Mouse (Mus musculus) adrenal gland, adult 8-10 months (tissue): Measurements from ENCODE around the gene Net1. TPM values are rescaled to one million over a fixed set of nuclear protein-coding genes. Genes with fewer than 3 reads are reported as not detected.
"Not testable (repeated sequence)": the region's sequence is repeated elsewhere in the genome, so short reads cannot be mapped to it uniquely, and the experiment has no call there.

Experiments
- DNase-seq: peaks from one replicate; pipeline ENCODE4 v3.0.0; 2022
- total RNA-seq, 4 experiments: library from RNA; stranded (reverse); gene quantifications; 2 replicates each; pipeline ENCODE4 v1.2.4; 2022

The Net1 gene
- total RNA-seq, 4 experiments from 2014 or later = 146 to 278 (median 191) TPM

DNA sequence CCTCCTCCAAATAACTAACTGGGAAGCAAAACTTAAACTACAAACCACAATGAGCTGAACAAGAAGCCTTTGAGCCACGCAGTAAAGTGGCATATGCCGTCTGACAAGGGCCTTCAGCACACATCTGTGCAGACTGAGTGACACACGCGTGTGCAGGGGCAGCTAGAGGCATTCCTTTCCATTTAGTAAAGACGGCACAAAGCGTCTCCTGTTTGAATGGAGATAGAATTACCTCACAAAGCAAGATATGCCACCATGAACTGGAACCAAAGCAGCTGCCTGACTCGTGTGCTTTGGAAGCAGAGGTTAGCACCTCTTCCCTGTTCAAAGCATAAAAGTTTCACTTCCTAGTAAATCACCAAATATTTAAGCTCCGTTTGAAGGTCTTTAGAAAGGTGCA, 28.0 kb downstream of the Net1 start:
- DNase-seq = no peak

DNA sequence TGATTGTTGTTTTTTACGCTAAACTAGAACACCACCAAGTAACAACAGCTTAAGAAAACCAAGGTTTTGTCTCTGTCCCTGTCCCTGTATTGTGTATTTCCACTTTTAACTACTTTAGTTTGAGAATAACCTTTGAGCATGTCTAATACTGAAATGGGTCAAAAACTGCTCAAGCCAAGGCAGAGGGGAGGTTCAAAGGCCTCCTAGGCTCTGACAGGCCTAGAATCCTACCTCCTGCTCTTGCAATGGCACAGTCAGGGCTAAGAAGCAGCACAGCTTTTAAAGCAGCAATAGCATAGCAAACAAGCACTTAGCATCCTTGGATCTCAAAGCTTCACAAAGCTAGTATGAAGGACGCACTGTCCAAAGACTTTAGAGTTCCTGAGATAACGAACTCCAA, 28.9 kb downstream of the Net1 start:
- DNase-seq = no peak

DNA sequence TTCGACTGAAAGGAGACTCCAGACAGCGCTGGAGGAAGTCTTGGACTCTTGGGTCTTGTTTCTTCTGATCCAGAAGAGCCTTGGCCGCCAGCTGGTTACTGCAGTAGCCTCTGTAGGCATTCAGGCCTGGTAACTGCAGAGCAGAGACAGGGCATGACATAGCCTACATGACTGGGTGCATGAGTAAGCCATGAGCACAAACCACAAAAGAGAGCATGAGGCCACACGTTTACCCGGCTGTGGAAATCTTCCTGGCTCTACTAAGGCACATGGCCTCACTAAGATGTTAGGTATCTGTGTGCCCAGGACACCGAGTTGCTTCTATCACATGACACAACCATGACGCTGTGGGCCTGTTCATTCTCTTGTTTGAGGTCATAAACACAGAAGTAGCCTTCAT, 31.4 kb downstream of the Net1 start:
- DNase-seq = no peak

DNA sequence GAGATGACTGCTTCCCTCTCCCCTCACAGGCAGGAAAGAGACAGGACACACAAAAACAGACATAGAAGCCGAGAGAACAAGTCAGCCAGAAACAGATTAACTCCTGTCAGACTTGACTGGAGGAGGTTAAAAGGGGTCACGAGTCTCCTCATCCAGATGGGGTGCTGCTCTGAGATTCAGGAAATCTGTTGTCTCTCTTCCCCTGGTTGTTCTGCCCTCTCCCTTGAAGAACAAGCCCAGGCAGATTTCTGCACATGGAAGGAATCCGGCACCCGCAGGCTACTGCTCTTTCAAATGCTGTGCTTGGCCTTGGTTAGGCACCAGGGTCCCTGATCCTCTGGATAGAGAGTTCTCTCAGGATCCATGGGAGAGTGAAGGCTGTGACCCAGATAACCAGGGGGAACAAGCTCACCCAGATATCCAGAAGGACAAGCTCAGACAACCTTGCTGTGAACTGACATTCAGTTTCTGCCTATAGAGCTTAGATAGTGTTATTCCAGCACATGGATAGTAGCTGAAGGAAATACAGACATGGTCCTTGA, 40.3 kb downstream of the Net1 start:
- DNase-seq = no peak

DNA sequence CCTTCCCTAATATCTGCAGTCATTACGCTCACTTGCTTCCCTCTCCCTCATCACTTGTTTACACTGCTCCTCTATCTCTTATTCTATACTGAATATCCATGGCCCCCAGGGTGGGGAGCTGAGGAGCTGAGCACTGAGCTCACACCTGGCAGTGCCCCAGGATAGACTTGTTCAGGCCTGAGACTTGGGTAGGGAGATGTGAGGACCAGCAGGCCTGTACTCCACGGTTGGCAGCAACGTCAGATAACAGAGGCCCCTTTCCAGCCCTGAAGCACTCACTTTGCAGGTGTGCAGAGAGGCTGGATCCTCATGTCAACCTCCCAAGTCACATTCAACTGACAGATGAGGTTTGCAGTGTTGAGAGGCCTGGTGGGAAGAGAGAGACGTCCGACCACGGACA, 40.8 kb downstream of the Net1 start:
- no peak for DNase-seq

DNA sequence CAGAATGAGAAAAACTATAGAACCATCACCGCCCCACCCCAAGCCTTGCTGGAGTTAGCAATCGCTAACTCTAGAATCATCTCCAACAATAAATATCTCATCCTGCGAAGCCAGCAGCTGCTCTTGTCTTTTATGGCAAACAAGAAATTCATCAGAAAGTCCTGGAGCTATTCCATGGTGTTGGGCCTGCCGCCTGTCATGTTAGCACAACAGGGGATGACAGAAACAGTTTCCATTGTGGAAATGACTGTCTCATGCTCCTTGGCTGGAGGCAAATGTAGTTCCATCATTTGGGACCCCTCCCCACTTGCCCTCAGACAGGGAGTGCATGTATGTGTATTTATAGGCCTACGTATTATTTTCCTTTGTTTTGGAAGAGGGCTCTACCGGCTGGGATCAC, 41.6 kb downstream of the Net1 start:
- no peak for DNase-seq

DNA sequence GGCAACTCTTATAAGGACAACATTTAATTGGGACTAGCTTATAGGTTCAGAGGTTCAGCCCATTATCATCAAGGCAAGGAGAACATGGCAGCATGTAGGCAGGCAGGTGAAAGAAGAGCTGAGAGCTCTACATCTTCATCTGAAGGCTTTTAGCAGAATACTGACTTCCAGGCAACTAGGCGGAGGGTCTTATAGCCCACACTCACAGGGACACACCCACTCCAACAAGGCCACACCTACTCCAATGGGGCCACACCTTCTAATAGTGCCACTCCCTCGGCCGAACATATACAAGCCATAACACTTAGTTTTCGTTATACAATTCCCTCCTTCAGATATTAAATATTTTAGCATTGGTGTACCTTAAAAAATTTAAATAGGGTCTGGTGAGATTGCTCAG, 45.2 kb downstream of the Net1 start:
- DNase-seq = no peak

DNA sequence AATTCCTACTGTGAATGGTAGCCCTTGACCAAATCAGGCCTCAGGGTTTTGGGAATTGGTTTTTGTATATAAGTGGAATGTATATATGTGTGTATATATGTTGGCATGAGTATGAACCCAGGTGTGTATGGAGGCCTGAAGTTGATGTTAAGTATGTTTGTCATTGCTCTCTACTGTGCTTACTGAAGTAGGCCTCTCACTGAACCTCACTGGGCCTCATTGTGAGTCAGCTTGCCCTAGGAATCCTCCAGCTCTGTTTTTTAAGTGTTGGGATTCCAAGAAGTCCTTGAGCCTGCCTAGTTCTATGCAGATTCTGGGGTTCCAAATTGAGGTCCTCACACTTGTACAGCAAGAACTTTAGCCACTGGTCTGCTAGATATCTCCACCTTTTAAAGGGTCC, 48.1 kb downstream of the Net1 start:
- DNase-seq = no peak

DNA sequence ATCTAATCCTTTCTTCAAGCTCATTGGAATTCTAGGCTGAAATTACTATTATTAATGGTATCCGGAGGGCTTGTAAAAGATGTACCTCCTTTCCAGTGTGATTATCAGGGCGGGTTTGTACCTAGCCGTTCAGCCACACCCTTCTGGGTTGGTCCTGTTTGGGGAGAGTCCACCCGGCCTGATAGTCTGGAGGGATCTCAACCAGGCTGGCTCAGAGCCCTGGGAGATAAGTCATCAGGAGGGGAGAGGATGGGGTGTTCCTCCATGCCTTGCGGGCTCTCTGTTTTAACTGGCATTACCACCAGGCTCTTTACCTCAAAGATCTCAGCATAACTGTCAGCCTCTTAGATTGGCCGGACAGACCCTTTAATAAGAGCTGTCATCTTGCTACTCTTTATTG, 50.9 kb downstream of the Net1 start:
- no peak for DNase-seq

DNA sequence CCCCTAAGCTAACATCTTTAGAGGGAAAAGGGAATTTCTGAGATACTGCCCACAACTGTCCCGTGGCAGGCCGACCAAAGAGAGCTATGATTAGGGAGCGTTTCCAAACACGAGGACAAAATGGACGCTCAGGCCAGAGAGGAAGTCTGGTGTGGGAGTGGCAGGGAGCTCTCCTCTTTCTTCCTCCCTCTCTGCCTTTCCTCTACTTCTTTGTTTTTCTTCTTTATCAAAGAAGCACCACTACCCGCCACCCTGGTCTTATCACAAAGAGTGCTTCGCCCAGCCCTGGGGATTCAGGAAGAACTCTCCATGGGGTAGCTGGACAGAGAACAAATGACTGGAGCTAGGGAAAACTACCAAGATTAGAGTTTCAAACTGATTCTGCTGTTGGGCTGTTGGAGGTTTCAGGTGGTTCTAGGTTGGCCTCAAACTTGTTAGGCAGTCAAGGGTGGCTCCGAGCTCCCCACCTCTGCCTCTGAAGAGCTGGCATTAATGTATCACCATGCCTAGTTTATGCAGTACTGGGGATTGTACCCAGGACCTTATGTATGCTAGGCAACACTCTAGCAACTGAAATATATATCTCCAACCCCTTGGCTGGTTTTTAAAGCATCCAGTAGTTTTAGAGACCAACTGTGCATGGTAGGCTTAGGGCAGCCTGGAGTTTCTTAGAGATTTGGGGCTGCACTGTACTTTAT, 51.5 kb downstream of the Net1 start:
- no peak for DNase-seq

DNA sequence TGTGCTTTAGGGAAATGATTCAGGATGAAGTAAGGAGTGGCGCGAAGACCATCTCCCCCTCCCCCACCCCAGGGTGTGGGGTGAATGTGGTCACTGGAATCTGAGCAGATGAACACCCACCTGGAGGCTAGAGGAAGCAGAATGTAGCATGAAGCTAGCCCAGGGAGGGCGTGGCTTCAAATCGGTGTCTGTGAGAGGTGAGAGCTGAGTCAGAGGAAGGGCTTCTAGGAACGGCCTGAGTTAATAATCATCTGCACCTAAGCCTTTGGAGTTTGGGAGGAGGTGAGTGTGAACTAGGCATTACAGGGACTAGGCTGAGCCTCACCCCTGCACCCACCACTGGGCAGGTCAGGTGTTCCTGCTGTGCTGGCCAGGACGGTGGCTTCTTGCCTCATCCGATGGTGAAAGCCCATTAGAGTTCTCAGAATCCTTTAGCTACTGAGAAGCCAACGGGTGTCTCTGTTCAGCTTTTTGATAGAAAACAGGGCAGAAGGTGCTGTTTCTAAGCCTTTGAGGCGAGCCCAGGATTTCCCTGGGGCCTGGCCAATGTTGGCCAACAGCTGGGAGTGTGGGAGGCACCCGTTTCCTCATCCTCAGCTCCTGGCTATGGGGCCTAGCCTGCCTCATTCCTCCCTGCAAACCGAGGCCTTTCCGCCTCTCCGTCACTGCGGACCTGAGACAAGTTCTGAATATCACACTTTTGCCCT, 52.2 kb downstream of the Net1 start:
- no peak for DNase-seq

DNA sequence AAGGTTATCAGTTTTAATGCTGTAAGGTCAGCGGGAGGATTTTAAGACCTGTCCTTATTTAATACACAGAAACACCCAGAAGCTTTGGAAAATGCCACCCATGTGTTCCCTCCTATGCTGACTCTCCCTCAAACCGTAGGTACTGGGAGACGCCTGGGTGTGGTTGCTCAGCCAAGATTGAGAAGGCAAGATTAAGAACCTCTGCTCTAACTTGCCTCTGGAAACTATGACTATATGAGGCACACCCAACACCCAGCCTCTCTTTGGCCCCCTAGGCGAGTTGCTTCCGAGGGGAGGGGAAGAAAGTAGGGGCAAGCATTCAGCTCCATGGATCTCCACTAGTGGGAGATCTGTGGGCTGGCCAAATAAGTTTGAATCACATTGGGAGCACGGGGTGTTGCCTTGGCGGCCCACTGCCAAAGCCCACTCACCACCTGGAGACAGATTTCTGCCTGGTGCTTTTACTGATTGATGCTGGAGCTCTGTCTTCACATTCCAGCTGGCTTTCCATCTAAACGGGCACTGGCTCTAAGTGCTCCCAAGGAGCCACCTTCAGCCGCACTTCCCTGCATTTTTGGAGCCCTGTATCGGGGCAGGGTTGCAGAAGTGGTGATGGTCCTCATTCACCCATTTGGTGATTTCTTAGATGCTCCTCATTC, 55.0 kb downstream of the Net1 start:
- DNase-seq = no peak

DNA sequence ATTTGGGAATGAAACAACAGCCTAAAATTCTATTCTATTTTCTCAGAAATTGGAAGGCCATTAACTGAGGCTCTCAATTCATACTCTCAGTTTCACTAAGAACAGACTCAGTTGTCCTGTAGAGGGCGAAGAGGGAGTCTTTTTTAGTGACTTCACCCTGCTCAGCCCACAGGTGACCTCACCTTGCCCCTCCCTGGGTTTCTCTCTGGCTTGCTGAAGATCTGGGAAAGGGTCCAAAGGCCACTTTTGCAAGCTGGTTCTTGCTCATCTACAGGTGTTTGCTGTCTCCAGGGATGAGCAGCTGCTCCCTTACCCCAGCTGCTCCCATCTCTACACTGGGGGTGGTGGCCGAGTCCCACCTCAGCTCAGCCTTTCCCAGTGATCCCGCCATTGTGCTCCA, 55.7 kb downstream of the Net1 start:
- no peak for DNase-seq

DNA sequence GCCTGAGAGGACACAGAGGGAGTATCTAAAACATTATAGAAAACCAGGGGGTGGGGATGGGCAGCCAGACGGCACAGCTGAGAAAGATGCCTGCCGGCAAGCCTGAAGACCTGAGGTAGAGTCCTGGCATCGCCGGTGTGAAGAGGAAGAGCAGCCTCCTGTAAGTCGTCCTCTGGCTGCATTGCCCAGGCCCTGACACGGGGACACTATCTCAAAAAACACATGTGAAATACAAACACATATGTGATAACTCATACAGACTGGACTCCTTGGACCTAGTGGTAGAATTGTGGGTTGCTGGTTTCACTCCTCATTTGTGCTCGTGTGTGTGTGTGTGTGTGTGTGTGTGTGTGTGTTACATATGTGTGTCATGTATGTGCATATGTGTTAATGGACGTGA, 56.8 kb downstream of the Net1 start:
- no peak for DNase-seq

DNA sequence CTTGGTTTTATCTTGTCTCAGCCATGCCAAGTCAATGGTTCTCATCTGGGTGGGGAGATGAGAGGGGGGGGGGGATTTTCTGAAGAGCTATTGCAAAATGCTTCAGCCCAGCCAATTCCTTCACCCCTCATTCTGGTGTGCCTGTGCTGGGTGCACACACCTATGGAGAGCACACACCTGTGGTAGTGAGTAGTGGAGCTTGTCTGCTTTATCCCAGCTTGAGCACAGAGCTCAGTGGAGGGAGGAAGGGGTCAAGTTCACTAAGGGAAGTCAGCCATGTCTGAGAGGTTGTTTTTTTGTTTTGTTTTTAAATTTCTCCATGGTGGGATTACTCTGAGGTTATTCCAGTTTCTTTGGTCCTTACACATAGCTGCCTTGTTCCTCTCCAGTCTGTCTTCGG, 61.8 kb downstream of the Net1 start:
- DNase-seq = no peak

DNA sequence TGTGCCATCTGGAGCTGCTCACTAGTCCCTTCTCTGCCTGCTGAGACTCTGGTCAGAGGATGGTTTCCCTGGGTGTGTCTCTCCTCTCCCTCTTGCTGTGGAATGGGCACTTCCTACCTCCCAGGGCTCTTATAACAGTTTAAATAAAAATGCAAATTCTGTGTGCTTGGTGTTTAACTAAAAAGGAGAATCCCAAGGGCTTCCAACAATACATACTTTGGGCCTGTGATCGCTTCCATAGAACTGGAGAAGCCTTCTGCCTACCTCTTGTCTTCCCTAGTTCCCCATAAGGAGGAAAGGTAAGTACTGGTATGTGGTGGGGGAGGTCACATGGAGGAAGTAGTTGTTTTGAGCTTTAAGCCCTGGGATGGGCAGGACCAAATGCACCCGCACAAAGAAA, 63.2 kb downstream of the Net1 start:
- no peak for DNase-seq

DNA sequence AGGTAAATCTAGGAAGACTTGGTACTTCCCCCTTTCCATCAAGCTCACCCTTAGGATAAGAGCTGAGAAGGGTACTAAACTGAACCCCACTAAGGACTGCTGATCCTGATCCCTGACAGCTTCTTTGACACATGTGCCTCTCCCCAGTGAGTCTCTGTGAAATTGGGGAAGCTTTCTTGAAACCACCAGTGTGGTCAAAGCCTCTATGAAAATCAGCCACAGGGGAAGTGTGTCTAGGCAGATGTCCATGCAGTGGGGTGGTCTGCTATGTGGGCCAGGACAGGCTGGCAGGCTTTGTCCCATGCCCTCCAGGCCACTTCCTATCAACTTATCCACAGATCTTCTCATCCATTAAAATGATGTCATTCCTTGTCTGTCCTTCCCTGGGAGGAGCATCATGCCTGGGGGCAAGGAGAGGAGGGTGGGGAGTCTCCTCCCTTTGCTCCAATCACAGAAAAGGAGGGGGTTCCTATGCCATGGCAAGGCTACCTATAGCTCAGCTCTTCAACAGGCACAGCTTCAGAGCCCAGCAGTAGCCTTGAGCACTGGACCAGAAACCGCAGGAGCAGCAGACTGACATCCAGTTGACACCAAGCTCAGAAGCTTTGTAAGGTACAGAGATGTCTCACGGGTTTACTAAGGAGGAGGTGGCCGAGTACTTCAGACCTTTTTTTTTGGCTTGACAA, 64.2 kb downstream of the Net1 start, which contains the start of gene Calm5:
Calm5 (plus strand) TSS at position 526 of the 686 bp plus-strand sequence.
- DNase-seq = not testable (repeated sequence)

DNA sequence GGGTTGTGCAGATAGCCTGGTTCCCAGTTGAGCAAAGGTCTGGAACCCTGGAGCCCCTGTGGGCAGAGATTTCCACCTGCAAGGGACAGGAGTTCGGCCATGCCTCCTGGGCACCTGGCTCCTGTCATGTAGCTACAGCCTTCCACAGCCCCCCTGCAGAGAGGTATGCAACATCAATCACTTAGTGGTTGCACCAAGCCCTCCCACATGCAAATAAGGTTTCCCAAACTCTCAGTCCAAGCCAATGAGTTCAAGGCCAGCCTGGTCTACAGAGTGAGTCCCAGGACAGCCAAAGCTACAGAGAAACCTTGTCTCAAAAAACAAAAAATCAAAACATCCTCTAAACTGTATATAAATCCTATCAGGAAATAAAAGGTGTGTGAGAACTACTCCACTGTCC, 67.7 kb downstream of the Net1 start:
- DNase-seq = no peak

DNA sequence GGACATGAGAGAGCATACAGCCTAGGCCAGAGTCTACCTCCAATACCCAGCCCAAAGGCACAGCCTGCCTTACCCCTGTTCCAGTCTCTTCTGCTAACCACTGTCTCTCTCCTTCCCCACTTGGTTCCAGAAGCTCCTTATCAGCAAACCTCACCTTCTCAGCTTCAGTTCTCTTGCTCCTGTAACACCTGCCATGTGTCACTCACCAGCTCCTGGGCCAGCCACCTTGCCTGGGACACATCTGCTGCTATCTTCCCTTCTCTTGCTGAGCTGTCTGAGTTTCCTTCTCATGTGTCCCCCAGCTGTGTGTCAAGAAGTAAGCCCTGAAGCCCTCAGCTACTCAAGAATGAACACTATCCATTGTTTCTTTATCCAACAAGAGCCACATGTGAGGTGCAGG, 77.4 kb downstream of the Net1 start:
- DNase-seq = not testable (repeated sequence)

DNA sequence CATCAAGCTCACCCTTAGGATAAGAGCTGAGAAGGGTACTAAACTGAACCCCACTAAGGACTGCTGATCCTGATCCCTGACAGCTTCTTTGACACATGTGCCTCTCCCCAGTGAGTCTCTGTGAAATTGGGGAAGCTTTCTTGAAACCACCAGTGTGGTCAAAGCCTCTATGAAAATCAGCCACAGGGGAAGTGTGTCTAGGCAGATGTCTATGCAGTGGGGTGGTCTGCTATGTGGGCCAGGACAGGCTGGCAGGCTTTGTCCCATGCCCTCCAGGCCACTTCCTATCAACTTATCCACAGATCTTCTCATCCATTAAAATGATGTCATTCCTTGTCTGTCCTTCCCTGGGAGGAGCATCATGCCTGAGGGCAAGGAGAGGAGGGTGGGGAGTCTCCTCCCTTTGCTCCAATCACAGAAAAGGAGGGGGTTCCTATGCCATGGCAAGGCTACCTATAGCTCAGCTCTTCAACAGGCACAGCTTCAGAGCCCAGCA, 80.7 kb downstream of the Net1 start, which contains the start of gene Calm4:
Calm4 (plus strand) TSS at position 446 of the 496 bp plus-strand sequence.
- not testable (repeated sequence) for DNase-seq

DNA sequence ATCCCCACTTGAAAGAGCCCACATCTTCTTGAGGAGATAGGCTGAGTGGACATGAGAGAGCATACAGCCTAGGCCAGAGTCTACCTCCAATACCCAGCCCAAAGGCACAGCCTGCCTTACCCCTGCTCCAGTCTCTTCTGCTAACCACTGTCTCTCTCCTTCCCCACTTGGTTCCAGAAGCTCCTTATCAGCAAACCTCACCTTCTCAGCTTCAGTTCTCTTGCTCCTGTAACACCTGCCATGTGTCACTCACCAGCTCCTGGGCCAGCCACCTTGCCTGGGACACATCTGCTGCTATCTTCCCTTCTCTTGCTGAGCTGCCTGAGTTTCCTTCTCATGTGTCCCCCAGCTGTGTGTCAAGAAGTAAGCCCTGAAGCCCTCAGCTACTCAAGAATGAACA, 84.4 kb downstream of the Net1 start:
- DNase-seq = not testable (repeated sequence)

DNA sequence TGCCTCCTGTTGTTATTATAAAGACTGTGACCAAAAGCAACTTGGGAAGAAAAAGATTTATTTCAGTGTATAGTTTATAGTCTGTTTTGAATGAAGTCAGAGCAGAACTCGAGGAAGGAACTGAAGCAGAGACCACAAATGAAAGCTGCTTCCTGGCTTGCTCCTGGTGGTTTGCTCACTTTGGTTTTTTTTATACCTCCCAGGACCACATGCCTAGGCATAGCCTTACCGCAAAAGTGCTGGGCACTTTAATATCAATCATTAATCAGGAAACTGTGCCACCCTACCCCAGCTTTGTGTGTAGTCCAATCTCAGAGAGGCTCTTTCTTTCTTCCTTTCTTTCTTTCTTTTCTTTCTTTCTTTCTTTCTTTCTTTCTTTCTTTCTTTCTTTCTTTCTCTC, 85.6 kb downstream of the Net1 start:
- DNase-seq = no peak
